Mouse (Mus musculus) frontal cortex, postnatal 14 days (tissue): Measurements from ENCODE around the gene Sf3b3.
"Not testable (repeated sequence)": the region's sequence is repeated elsewhere in the genome, so short reads cannot be mapped to it uniquely, and the experiment has no call there.

Experiments
- DNase-seq, 2 experiments: peaks; one replicate each; pipeline ENCODE4 v3.0.0; 2022; ENCODE audit warnings: low spot score in 2 of 2

Gene Sf3b3

GRCm38 (mm10) chr8:110808495-110809472 lies 37.8 kb downstream of the Sf3b3 start:
- no peak for DNase-seq

GRCm38 (mm10) chr8:110806146-110806545 lies 40.4 kb downstream of the Sf3b3 start:
- no peak for DNase-seq

GRCm38 (mm10) chr8:110805669-110806068 lies 40.9 kb downstream of the Sf3b3 start, which contains the start of gene Il34:
TSS of gene Il34 (minus strand) at chr8:110805924.
- no peak for DNase-seq

GRCm38 (mm10) chr8:110804825-110805514 lies 41.6 kb downstream of the Sf3b3 start:
- DNase-seq, result no peak

- DNase-seq, result no peak
Observed at GRCm38 (mm10) chr8:110803856-110804255, 42.7 kb downstream of the Sf3b3 start.

- no peak for DNase-seq
Observed at GRCm38 (mm10) chr8:110802988-110803387, 43.6 kb downstream of the Sf3b3 start.

GRCm38 (mm10) chr8:110797086-110797485 lies 49.5 kb downstream of the Sf3b3 start:
- DNase-seq, result no peak

- no peak for DNase-seq
Observed at GRCm38 (mm10) chr8:110794363-110794965, 52.1 kb downstream of the Sf3b3 start.

- DNase-seq, result no peak
Observed at GRCm38 (mm10) chr8:110793936-110794335, 52.7 kb downstream of the Sf3b3 start.

- no peak for DNase-seq
Observed at GRCm38 (mm10) chr8:110793511-110793910, 53.1 kb downstream of the Sf3b3 start.

GRCm38 (mm10) chr8:110792574-110793200 lies 53.9 kb downstream of the Sf3b3 start:
- no peak for DNase-seq

- no peak for DNase-seq
Observed at GRCm38 (mm10) chr8:110791164-110791563, 55.4 kb downstream of the Sf3b3 start.

GRCm38 (mm10) chr8:110790270-110790669 lies 56.3 kb downstream of the Sf3b3 start:
- no peak for DNase-seq

- DNase-seq, result no peak
Observed at GRCm38 (mm10) chr8:110789571-110789970, 57.0 kb downstream of the Sf3b3 start.

- no peak for DNase-seq
Observed at GRCm38 (mm10) chr8:110788981-110789380, 57.6 kb downstream of the Sf3b3 start.

GRCm38 (mm10) chr8:110787411-110787954 lies 59.1 kb downstream of the Sf3b3 start:
- no peak for DNase-seq

GRCm38 (mm10) chr8:110786934-110787333 lies 59.7 kb downstream of the Sf3b3 start:
- no peak for DNase-seq

- DNase-seq, result not testable (repeated sequence)
Observed at GRCm38 (mm10) chr8:110786501-110786900, 60.1 kb downstream of the Sf3b3 start.

- no peak for DNase-seq
Observed at GRCm38 (mm10) chr8:110785366-110785765, 61.2 kb downstream of the Sf3b3 start.

- DNase-seq, result no peak
Observed at GRCm38 (mm10) chr8:110779924-110780718, 66.5 kb downstream of the Sf3b3 start.

GRCm38 (mm10) chr8:110776335-110776734 lies 70.3 kb downstream of the Sf3b3 start:
- DNase-seq, result no peak
